Mouse (Mus musculus): ENCODE data around the gene Ddx31. TPM values are rescaled to one million over a fixed set of nuclear protein-coding genes. Genes with fewer than 3 reads are reported as not detected.

Gene Ddx31
- polyA plus RNA-seq, 1 experiment, result 7.0 TPM

GRCm38 (mm10) chr2:28911331-28912038, 71.3 kb downstream of the Ddx31 start:
- no peak overlapping the region for H3K27ac ChIP-seq (ENCODE audit: control insufficient read depth, insufficient read depth, low read depth, low read length, poor library complexity)
- TF ChIP-seq CTCF (IDR thresholded peaks at IDR 0.05; ENCODE audit: control insufficient read depth, insufficient read depth, low read length) (no peak), POLR2A (IDR thresholded peaks at IDR 0.05; ENCODE audit: borderline replicate concordance, control insufficient read depth, low read depth, low read length) (no peak)
- H3K4me1 ChIP-seq (ENCODE audit: control insufficient read depth, insufficient read depth, low read length), result no peaks in the 10 kb centered on the region
- H3K4me3 ChIP-seq (replicated peaks; ENCODE audit: control insufficient read depth, low read depth, low read length), result no peak overlapping the region
- 6% methylated on average over 44 of the region's 44 CpGs for WGBS

- no peak overlapping the region for H3K27ac ChIP-seq (ENCODE audit: control insufficient read depth, insufficient read depth, low read depth, low read length, poor library complexity)
- TF ChIP-seq POLR2A (IDR thresholded peaks at IDR 0.05; ENCODE audit: borderline replicate concordance, control insufficient read depth, low read depth, low read length) (no peak), CTCF (IDR thresholded peaks at IDR 0.05; ENCODE audit: control insufficient read depth, insufficient read depth, low read length) (no peak)
- WGBS, result 8% methylated on average over 33 of the region's 33 CpGs
Measured at GRCm38 (mm10) chr2:28912039-28912700, 72.0 kb downstream of the Ddx31 start.

GRCm38 (mm10) chr2:28912961-28913360, 72.8 kb downstream of the Ddx31 start:
- H3K4me1 ChIP-seq (ENCODE audit: control insufficient read depth, insufficient read depth, low read length), result no peaks in the 10 kb centered on the region
- 10% methylated on average over 4 of the region's 4 CpGs for WGBS
- H3K27ac ChIP-seq (ENCODE audit: control insufficient read depth, insufficient read depth, low read depth, low read length, poor library complexity), result no peak overlapping the region
- H3K4me3 ChIP-seq (replicated peaks; ENCODE audit: control insufficient read depth, low read depth, low read length), result no peak overlapping the region
- no peak for TF ChIP-seq POLR2A (IDR thresholded peaks at IDR 0.05; ENCODE audit: borderline replicate concordance, control insufficient read depth, low read depth, low read length)

More at GRCm38 (mm10) chr2:28912039-28912700, 72.0 kb downstream of the Ddx31 start:
- Histone ChIP-seq H3K4me3 (replicated peaks; ENCODE audit: control insufficient read depth, low read depth, low read length) (no peak overlapping the region), H3K4me1 (ENCODE audit: control insufficient read depth, insufficient read depth, low read length) (no peaks in the 10 kb centered on the region)

- Histone ChIP-seq H3K4me3 (replicated peaks; ENCODE audit: control insufficient read depth, low read depth, low read length) (no peak overlapping the region), H3K27ac (ENCODE audit: control insufficient read depth, insufficient read depth, low read depth, low read length, poor library complexity) (no peak overlapping the region), H3K4me1 (ENCODE audit: control insufficient read depth, insufficient read depth, low read length) (no peaks in the 10 kb centered on the region)
- TF ChIP-seq POLR2A (IDR thresholded peaks at IDR 0.05; ENCODE audit: borderline replicate concordance, control insufficient read depth, low read depth, low read length) (no peak), CTCF (IDR thresholded peaks at IDR 0.05; ENCODE audit: control insufficient read depth, insufficient read depth, low read length) (no peak)
- 14% methylated on average over 2 of the region's 2 CpGs for WGBS
Measured at GRCm38 (mm10) chr2:28914121-28914520, 73.9 kb downstream of the Ddx31 start.

- no peaks in the 10 kb centered on the region for H3K4me1 ChIP-seq (ENCODE audit: control insufficient read depth, insufficient read depth, low read length)
- no peak overlapping the region for H3K4me3 ChIP-seq (replicated peaks; ENCODE audit: control insufficient read depth, low read depth, low read length)
- H3K27ac ChIP-seq (ENCODE audit: control insufficient read depth, insufficient read depth, low read depth, low read length, poor library complexity), result no peak overlapping the region
- WGBS, result 11% methylated on average over 22 of the region's 22 CpGs
- no peak for TF ChIP-seq CTCF (IDR thresholded peaks at IDR 0.05; ENCODE audit: control insufficient read depth, insufficient read depth, low read length)
- TF ChIP-seq POLR2A (IDR thresholded peaks at IDR 0.05; ENCODE audit: borderline replicate concordance, control insufficient read depth, low read depth, low read length), result no peak
Measured at GRCm38 (mm10) chr2:28915104-28915738, 75.0 kb downstream of the Ddx31 start.

- Histone ChIP-seq H3K27ac (ENCODE audit: control insufficient read depth, insufficient read depth, low read depth, low read length, poor library complexity) (no peak overlapping the region), H3K4me1 (ENCODE audit: control insufficient read depth, insufficient read depth, low read length) (no peaks in the 10 kb centered on the region), H3K4me3 (replicated peaks; ENCODE audit: control insufficient read depth, low read depth, low read length) (no peak overlapping the region)
- WGBS, result 3% methylated on average over 50 of the region's 50 CpGs
- no peak for TF ChIP-seq CTCF (IDR thresholded peaks at IDR 0.05; ENCODE audit: control insufficient read depth, insufficient read depth, low read length)
Measured at GRCm38 (mm10) chr2:28915768-28916512, 75.7 kb downstream of the Ddx31 start.

- WGBS, result 4% methylated on average over 18 of the region's 18 CpGs
- Histone ChIP-seq H3K27ac (ENCODE audit: control insufficient read depth, insufficient read depth, low read depth, low read length, poor library complexity) (no peak within 1 kb of the TSS), H3K4me1 (ENCODE audit: control insufficient read depth, insufficient read depth, low read length) (no peaks in the 10 kb centered on the region), H3K4me3 (replicated peaks; ENCODE audit: control insufficient read depth, low read depth, low read length) (no peak within 1 kb of the TSS)
- TF ChIP-seq POLR2A (IDR thresholded peaks at IDR 0.05; ENCODE audit: borderline replicate concordance, control insufficient read depth, low read depth, low read length) (no peak), CTCF (IDR thresholded peaks at IDR 0.05; ENCODE audit: control insufficient read depth, insufficient read depth, low read length) (no peak)
Measured at GRCm38 (mm10) chr2:28916513-28916865, 76.3 kb downstream of the Ddx31 start, which contains the start of gene Barhl1. Gene Barhl1 (minus strand): TSS chr2:28916668.

- no peak overlapping the region for H3K27ac ChIP-seq (ENCODE audit: control insufficient read depth, insufficient read depth, low read depth, low read length, poor library complexity)
- no peak for TF ChIP-seq CTCF (IDR thresholded peaks at IDR 0.05; ENCODE audit: control insufficient read depth, insufficient read depth, low read length)
- no peak for TF ChIP-seq POLR2A (IDR thresholded peaks at IDR 0.05; ENCODE audit: borderline replicate concordance, control insufficient read depth, low read depth, low read length)
- WGBS, result 13% methylated on average over 11 of the region's 11 CpGs
- no peaks in the 10 kb centered on the region for H3K4me1 ChIP-seq (ENCODE audit: control insufficient read depth, insufficient read depth, low read length)
- no peak overlapping the region for H3K4me3 ChIP-seq (replicated peaks; ENCODE audit: control insufficient read depth, low read depth, low read length)
Measured at GRCm38 (mm10) chr2:28917156-28917517, 76.9 kb downstream of the Ddx31 start.

Measured in bone marrow, adult 2 months (tissue).